Mouse (Mus musculus) limb, embryonic 13.5 days (tissue): ENCODE measurements around the gene Stra6. TPM values are rescaled to one million over a fixed set of nuclear protein-coding genes. Genes with fewer than 3 reads are reported as not detected.

ENCODE experiments used
- ATAC-seq: fragments of 200-750 bp; cut with Nextera tagmentation; 2 replicates; pipeline ENCODE4 v1.8.0; 2017; ENCODE audit warnings: low read depth, moderate number of reproducible peaks, moderate TSS enrichment; ENCODE audit not compliant: low FRiP score
- H3K27ac ChIP-seq: fragments of 300-500 bp; sonication (generic); 2 replicates; pipeline ENCODE4 v1.5.1; 2015; ENCODE audit warnings: inconsistent platforms, mild to moderate bottlenecking, moderate library complexity
- H3K27me3 ChIP-seq: fragments of 300-500 bp; sonication (generic); 2 replicates; pipeline ENCODE4 v1.6.1; 2015; ENCODE audit warnings: mild to moderate bottlenecking, inconsistent platforms
- H3K36me3 ChIP-seq: fragments of 300-500 bp; sonication (generic); 2 replicates; pipeline ENCODE4 v1.6.1; 2015; ENCODE audit warnings: inconsistent platforms, mild to moderate bottlenecking, moderate library complexity
- H3K4me1 ChIP-seq: fragments of 300-500 bp; sonication (generic); 2 replicates; pipeline ENCODE4 v1.6.1; 2015; ENCODE audit warnings: inconsistent platforms
- H3K4me2 ChIP-seq: fragments of 300-500 bp; sonication (generic); replicated peaks from 2 replicates; pipeline ENCODE4 v1.6.1; 2015; ENCODE audit warnings: inconsistent platforms, mild to moderate bottlenecking, moderate library complexity
- H3K4me3 ChIP-seq: fragments of 300-500 bp; sonication (generic); 2 replicates; pipeline ENCODE4 v1.5.1; 2015; ENCODE audit warnings: moderate library complexity, mild to moderate bottlenecking, inconsistent platforms
- H3K9ac ChIP-seq: fragments of 300-500 bp; sonication (generic); 2 replicates; pipeline ENCODE4 v1.6.1; 2015; ENCODE audit warnings: mild to moderate bottlenecking, inconsistent platforms
- H3K9me3 ChIP-seq: fragments of 300-500 bp; sonication (generic); 2 replicates; pipeline ENCODE4 v1.6.1; 2016; ENCODE audit warnings: inconsistent platforms
- WGBS: fragments of 180-500 bp; shearing (Covaris S2); methylation state at CpG from one replicate; pipeline ENCODE4 v1.1.7; 2015; 5-methylcytosine and 5-hydroxymethylcytosine counted together
- polyA plus RNA-seq: library from polyadenylated mRNA; unstranded; fragments of >200 nt; fragmentation: Nextera tagmentation; extraction: Ambion mirVana; gene quantifications from 2 replicates; pipeline ENCODE4 v1.2.1, GENCODE M21; 2015

The Stra6 gene
- polyA plus RNA-seq, 1 experiment from 2014 or later: 29.9 TPM

GRCm38 (mm10) chr9:58036961-58037360 lies 26.6 kb upstream of the Stra6 start:
- peaks cover 32% of the 10 kb centered on the region for H3K4me1 ChIP-seq
- no peaks in the 10 kb centered on the region for H3K9me3 ChIP-seq
- H3K9ac ChIP-seq: no peak overlapping the region
- WGBS: 74% methylated on average over 4 of the region's 4 CpGs
- no peak overlapping the region for H3K4me3 ChIP-seq
- no peaks in the 10 kb centered on the region for H3K36me3 ChIP-seq
- peaks cover 29% of the 10 kb centered on the region for H3K27me3 ChIP-seq
- H3K4me2 ChIP-seq: no peak overlapping the region
- ATAC-seq: no peak
- H3K27ac ChIP-seq: no peak overlapping the region

GRCm38 (mm10) chr9:58038500-58039168 lies 25.0 kb upstream of the Stra6 start:
- H3K4me1 ChIP-seq: peaks cover 46% of the 10 kb centered on the region
- H3K9ac ChIP-seq: no peak overlapping the region
- no peak overlapping the region for H3K27ac ChIP-seq
- WGBS: 29% methylated on average over 19 of the region's 19 CpGs
- H3K27me3 ChIP-seq: peaks cover 26% of the 10 kb centered on the region
- no peak overlapping the region for H3K4me3 ChIP-seq
- peak; percentile 39; the same call in 1 of the 2 replicates for ATAC-seq
- no peaks in the 10 kb centered on the region for H3K36me3 ChIP-seq
- H3K4me2 ChIP-seq: no peak overlapping the region
- no peaks in the 10 kb centered on the region for H3K9me3 ChIP-seq

- Histone ChIP-seq H3K4me3 (no peak overlapping the region), H3K27me3 (peaks cover 22% of the 10 kb centered on the region), H3K9ac (peak overlapping the region; percentile 45; the same call in 1 of the 2 replicates), H3K4me2 (no peak overlapping the region), H3K36me3 (no peaks in the 10 kb centered on the region), H3K4me1 (peaks cover 65% of the 10 kb centered on the region), H3K27ac (peak overlapping the region; percentile 69), H3K9me3 (no peaks in the 10 kb centered on the region)
- no peak for ATAC-seq
- WGBS: 19% methylated on average over 4 of the region's 4 CpGs
These were observed 22.6 kb upstream of the Stra6 start for GRCm38 (mm10) chr9:58040977-58041376.

GRCm38 (mm10) chr9:58042391-58042790 lies 21.2 kb upstream of the Stra6 start:
- ATAC-seq: no peak
- Histone ChIP-seq H3K27me3 (peaks cover 11% of the 10 kb centered on the region), H3K4me2 (no peak overlapping the region), H3K9ac (no peak overlapping the region; the same call in 1 of the 2 replicates), H3K36me3 (no peaks in the 10 kb centered on the region), H3K4me3 (no peak overlapping the region), H3K9me3 (no peaks in the 10 kb centered on the region), H3K4me1 (peaks cover 68% of the 10 kb centered on the region), H3K27ac (peak overlapping the region; percentile 69; the same call in 1 of the 2 replicates)
- 34% methylated on average over 10 of the region's 10 CpGs for WGBS

GRCm38 (mm10) chr9:58043496-58044017 lies 20.0 kb upstream of the Stra6 start:
- Histone ChIP-seq H3K9me3 (no peaks in the 10 kb centered on the region), H3K9ac (no peak overlapping the region), H3K27me3 (peaks cover 12% of the 10 kb centered on the region), H3K4me3 (no peak overlapping the region), H3K36me3 (no peaks in the 10 kb centered on the region), H3K4me1 (peaks cover 75% of the 10 kb centered on the region), H3K4me2 (no peak overlapping the region), H3K27ac (no peak overlapping the region)
- 89% methylated on average over 10 of the region's 10 CpGs for WGBS
- no peak for ATAC-seq

- H3K9ac ChIP-seq: peak overlapping the region; percentile 39; the same call in 1 of the 2 replicates
- H3K4me3 ChIP-seq: no peak overlapping the region
- 14% methylated on average over 10 of the region's 10 CpGs for WGBS
- ATAC-seq: no peak
- H3K36me3 ChIP-seq: no peaks in the 10 kb centered on the region
- no peaks in the 10 kb centered on the region for H3K9me3 ChIP-seq
- no peak overlapping the region for H3K4me2 ChIP-seq
- H3K27me3 ChIP-seq: peaks cover 22% of the 10 kb centered on the region
- no peak overlapping the region for H3K27ac ChIP-seq
- peaks cover 65% of the 10 kb centered on the region for H3K4me1 ChIP-seq
These were observed 18.8 kb upstream of the Stra6 start for GRCm38 (mm10) chr9:58044828-58045227.

- Histone ChIP-seq H3K9me3 (no peaks in the 10 kb centered on the region), H3K4me3 (no peak overlapping the region), H3K9ac (no peak overlapping the region), H3K36me3 (no peaks in the 10 kb centered on the region), H3K4me1 (peaks cover 59% of the 10 kb centered on the region), H3K27ac (no peak overlapping the region), H3K27me3 (peaks cover 30% of the 10 kb centered on the region), H3K4me2 (no peak overlapping the region)
- 17% methylated on average over 4 of the region's 4 CpGs for WGBS
- no peak for ATAC-seq
These were observed 17.9 kb upstream of the Stra6 start for GRCm38 (mm10) chr9:58045646-58046045.

GRCm38 (mm10) chr9:58047061-58047460 lies 16.5 kb upstream of the Stra6 start:
- no peaks in the 10 kb centered on the region for H3K9me3 ChIP-seq
- no peak overlapping the region for H3K4me2 ChIP-seq
- no peak for ATAC-seq
- H3K4me3 ChIP-seq: no peak overlapping the region
- 81% methylated on average over 10 of the region's 10 CpGs for WGBS
- no peak overlapping the region for H3K27ac ChIP-seq
- H3K36me3 ChIP-seq: no peaks in the 10 kb centered on the region
- peaks cover 37% of the 10 kb centered on the region for H3K27me3 ChIP-seq
- H3K9ac ChIP-seq: no peak overlapping the region
- H3K4me1 ChIP-seq: peaks cover 44% of the 10 kb centered on the region

- H3K4me2 ChIP-seq: no peak overlapping the region
- peaks cover 36% of the 10 kb centered on the region for H3K4me1 ChIP-seq
- H3K4me3 ChIP-seq: no peak overlapping the region
- peaks cover 41% of the 10 kb centered on the region for H3K27me3 ChIP-seq
- 27% methylated on average over 6 of the region's 6 CpGs for WGBS
- no peak for ATAC-seq
- 0 out of 2 replicates have a peak overlapping the region, but pooled peaks have one; percentile 13 for H3K9ac ChIP-seq
- no peaks in the 10 kb centered on the region for H3K36me3 ChIP-seq
- H3K27ac ChIP-seq: no peak overlapping the region
- H3K9me3 ChIP-seq: no peaks in the 10 kb centered on the region
These were observed 15.0 kb upstream of the Stra6 start for GRCm38 (mm10) chr9:58048621-58049020.

GRCm38 (mm10) chr9:58049186-58049585 lies 14.4 kb upstream of the Stra6 start:
- Histone ChIP-seq H3K4me2 (no peak overlapping the region), H3K36me3 (no peaks in the 10 kb centered on the region), H3K4me1 (peaks cover 42% of the 10 kb centered on the region), H3K27me3 (peaks cover 42% of the 10 kb centered on the region), H3K9me3 (no peaks in the 10 kb centered on the region), H3K27ac (no peak overlapping the region), H3K4me3 (no peak overlapping the region), H3K9ac (no peak overlapping the region)
- 53% methylated on average over 6 of the region's 6 CpGs for WGBS
- no peak for ATAC-seq

- no peak overlapping the region for H3K4me2 ChIP-seq
- H3K4me1 ChIP-seq: peaks cover 35% of the 10 kb centered on the region
- no peak overlapping the region for H3K27ac ChIP-seq
- no peak overlapping the region for H3K4me3 ChIP-seq
- ATAC-seq: no peak
- H3K9ac ChIP-seq: no peak overlapping the region
- no peaks in the 10 kb centered on the region for H3K36me3 ChIP-seq
- H3K9me3 ChIP-seq: no peaks in the 10 kb centered on the region
- peaks cover 42% of the 10 kb centered on the region for H3K27me3 ChIP-seq
- WGBS: 73% methylated on average over 7 of the region's 7 CpGs
These were observed 13.7 kb upstream of the Stra6 start for GRCm38 (mm10) chr9:58049861-58050260.

GRCm38 (mm10) chr9:58051937-58052336 lies 11.7 kb upstream of the Stra6 start:
- Histone ChIP-seq H3K36me3 (no peaks in the 10 kb centered on the region), H3K4me2 (no peak overlapping the region), H3K27me3 (peaks cover 47% of the 10 kb centered on the region), H3K27ac (no peak overlapping the region), H3K4me3 (no peak overlapping the region), H3K9ac (no peak overlapping the region), H3K4me1 (peaks cover 30% of the 10 kb centered on the region), H3K9me3 (no peaks in the 10 kb centered on the region)
- 21% methylated on average over 5 of the region's 5 CpGs for WGBS
- no peak for ATAC-seq
